Mouse (Mus musculus): ENCODE measurements around the gene Hbs1l.

The Hbs1l gene

DNA sequence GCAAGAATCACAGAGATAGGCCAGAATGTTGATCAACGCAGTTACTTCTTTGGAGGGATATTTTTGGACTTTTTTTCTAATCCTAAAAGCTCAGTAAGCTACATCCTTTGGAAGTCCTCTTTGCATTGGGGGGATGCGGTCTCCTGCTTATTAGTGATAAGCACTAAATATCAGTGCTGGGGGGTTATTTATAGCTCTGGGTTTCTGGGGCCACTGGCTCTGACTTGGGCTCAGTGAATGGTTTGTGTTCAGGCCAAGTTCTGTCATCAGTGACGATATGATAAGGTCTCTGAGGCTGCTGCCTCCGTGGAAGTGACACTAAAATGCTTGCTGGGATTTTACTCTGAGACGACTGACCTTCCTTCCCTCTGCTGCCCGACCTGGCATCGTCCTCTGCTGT lies 104.3 kb downstream of the Hbs1l start:
- DNase-seq (ENCODE audit: low read depth, low spot score), result no peak

DNA sequence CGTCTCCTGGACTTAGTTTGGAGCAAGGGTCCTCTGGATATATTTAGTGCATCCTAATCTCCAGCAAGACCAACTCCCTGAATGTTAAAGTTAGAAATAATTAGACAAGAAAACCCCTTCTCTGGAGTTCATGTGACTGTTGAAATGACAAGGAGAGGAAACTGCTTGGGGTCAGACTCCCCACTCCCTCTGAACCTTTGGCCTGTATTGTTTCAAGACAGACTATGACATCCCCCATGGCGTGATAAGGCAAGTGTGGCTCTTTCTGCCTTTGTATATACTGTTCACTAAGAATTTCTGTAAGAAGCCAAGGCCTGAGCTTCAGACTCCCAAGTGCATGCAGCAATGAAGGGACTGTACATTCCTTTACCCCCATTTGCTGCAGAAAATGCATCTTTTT lies 104.7 kb downstream of the Hbs1l start:
- no peak for DNase-seq (ENCODE audit: low read depth, low spot score)

DNA sequence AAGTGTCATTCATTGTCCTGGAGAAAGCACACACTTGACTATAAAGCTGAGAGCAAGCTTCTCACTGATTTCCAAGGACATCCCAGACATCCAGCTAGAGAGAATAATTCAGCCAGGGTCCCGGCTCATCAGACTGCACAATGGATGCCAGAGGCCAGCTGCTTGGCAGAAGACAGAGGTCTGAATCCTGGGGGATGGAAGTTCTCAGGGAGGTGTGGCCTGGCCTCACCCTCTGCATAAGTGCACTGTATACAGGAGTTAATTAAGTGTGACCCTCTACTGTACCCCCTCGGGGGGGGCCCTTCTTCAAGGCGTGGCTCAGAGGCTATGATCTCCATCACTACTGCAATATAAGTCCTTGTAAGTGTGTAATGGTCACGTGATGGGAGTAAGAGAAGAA lies 105.5 kb downstream of the Hbs1l start:
- DNase-seq (ENCODE audit: low read depth, low spot score), result no peak

DNA sequence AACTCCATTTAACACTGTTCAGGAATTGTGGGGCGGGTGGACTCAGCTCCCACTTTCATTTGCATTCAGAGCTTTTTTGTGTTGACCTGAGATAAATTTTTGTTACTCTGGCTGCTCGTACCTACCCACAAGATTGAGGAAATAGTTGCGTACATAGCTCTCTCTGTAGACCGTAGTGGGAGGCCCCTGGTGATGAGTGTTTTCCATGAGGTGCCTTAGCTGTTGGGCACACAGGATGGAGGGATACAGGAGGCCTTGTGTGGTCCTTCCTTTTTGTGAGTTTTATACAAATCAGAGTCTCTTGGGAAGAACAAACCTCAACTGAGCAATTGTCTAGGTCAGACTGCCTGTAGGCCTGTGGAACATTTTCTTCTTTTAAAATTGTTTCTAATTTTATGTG lies 109.0 kb downstream of the Hbs1l start:
- DNase-seq (ENCODE audit: low read depth, low spot score), result no peak

DNA sequence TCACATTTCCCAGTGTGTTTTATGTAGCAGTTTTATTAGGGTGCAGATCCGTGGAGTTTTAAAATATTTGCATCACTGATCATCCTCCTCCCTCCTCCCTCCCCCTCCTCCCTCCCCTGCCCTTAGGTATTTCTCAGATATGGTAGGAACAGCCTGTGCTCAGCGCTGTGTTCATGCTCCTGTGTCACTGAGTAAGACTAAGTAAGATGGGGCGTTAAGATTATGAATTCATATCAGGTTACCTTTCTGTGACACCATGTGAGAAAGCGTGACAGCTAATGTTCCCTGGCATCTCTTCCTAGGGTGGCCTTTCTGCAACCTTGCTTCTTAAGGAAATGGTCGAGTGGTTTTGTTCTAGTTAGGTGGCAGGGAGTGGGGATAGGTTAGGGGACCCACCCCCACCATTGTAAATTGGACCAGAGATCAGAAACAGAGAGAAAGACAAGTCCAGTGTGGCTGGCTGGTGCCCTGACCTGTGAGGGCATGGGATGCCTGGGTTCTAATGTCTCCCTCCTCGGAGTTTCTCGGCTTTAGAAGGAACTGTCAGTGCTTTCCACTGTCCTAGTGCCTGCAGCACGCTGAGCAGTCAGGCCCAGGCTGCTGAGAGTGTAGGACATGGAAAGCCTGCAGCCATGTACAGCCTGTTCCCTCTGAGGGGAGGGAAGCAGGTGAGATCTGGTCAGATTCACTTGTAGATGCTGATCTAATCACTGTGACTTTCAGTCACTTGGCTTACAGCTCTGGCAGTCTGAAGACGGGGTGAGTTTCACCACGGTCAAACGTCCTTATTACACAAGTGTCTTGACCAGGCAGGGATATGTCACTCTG lies 110.1 kb downstream of the Hbs1l start:
- no peak for DNase-seq (ENCODE audit: low read depth, low spot score)

DNA sequence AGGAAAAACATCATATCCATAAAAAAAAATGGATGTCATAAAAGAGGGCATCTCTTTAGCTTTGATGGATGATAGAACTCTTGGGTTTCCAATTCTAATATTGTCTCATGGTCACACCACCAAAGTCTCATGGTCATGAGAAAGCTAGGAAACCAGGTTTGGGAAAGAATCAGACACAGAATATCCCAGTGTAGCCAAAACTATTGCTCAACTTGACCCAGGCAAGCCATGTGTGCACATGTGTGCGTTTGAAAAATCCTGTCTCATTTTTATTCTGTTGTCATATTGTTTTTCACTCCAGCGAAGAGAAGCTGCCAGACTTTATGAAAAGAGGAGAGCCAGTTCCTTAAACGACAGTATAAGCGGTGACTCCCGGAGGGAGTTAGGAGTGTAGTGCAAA lies 114.9 kb downstream of the Hbs1l start:
- no peak for DNase-seq (ENCODE audit: low read depth, low spot score)

DNA sequence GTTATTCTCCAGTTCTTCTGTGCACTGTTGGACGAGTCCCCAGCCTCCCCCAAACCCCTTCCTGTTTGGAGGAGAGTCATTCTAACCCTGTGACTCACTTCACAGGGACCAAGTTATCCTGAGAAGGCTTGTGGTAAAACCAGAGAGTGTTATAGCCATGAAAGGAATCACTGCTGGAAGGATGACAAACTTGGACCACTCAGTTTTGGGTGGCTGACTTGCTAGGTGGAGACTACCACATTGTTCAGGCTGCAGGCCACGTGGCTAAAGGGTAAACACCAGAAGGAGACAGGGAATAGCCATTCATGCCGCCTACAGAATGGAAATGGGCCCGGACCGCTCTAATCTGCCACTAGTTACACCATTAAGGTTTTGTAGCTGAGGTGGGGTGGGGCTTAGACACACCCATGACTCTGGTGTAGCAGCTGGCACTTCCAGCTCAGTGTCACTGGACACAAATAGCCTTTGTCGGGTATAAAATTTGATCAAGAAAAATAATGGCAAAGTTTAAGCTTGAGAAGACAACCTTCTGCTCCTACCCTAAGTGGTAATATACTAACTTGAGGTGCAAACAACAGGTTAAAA lies 115.9 kb downstream of the Hbs1l start:
- DNase-seq (ENCODE audit: low read depth, low spot score), result no peak

DNA sequence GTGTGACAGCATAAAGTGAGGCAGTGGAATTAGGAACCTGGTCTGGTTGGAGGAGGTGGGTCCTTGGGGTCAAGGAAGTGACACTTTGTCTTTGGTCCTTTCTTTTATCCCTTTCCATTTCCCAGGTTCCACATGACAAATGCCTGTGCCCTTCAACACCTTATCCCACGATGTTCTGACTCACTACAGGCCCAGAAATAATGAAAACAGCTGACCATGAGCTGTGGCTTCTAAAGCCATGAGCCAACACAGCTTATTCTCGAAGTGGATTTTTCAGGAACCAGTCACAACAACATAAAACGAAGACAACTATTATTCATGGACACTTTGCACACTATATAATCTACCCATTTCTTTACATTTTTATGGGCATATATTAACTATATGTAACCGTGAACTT lies 119.3 kb downstream of the Hbs1l start:
- DNase-seq (ENCODE audit: low read depth, low spot score), result no peak

DNA sequence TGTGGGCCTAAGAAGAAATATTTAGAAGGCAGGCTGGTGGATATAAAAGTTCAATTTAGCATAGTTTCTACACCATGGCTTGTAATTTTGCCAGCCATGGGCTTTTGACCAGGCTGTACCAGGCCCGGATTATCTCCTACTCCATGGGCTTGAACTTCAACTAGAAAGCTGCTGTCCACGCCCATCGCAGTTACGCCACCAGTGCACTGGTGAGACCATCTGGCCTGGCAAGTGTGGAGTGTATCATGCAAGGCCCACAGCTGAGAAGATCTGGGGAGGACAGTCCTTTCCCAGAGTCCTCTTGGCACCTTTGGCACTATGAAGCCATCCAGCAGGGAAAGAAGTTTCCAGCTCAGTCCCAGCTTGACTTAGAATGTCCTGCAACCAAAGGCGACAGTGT lies 120.4 kb downstream of the Hbs1l start:
- DNase-seq (ENCODE audit: low read depth, low spot score), result no peak
